Mouse (Mus musculus): ENCODE data around the gene Lyl1. TPM values are rescaled to one million over a fixed set of nuclear protein-coding genes. Genes with fewer than 3 reads are reported as not detected.

Gene Lyl1
- polyA plus RNA-seq, 1 experiment = not detected

DNA sequence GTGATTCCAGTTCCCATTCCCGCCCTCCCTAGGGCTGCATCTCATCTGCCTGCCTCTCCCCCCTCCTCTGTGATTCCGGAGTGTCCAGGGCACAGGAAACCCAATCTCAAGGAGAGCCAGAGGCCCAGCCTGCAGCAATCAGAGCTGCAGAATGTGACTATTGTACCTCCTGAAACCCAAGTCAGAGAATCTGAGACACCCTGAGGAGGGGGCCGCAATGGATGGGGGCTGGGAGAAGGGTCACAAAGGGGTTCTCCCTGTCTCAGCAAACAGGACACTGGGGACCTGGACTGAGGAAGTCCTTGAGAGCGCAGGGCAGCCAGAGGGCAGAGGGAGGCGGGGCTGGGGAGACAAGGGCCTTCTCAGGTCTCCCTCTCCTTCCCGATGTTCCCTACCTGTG is 31.7 kb downstream of the Lyl1 start:
- TF ChIP-seq E2F4 (IDR thresholded peaks at IDR 0.05; ENCODE audit: insufficient read depth) = no peak
- TF ChIP-seq MAX (IDR thresholded peaks at IDR 0.05; ENCODE audit: low read depth) = no peak
- no peak for TF ChIP-seq POLR2A (IDR thresholded peaks at IDR 0.05; ENCODE audit: insufficient read length, low read depth)
- no peak for TF ChIP-seq SRF (IDR thresholded peaks at IDR 0.05; ENCODE audit: control insufficient read depth, insufficient read length, low read depth)
- TF ChIP-seq MYOG (IDR thresholded peaks at IDR 0.05; ENCODE audit: control insufficient read depth in 1 of 3, insufficient read depth in 1 of 3, insufficient read length in 2 of 3, low read depth in 2 of 3) = no peak
- no peak for TF ChIP-seq MYOD1 (IDR thresholded peaks at IDR 0.05; ENCODE audit: control insufficient read depth in 1 of 3, insufficient read length in 2 of 3, low read depth in 2 of 3)
- no peak for TF ChIP-seq USF1 (IDR thresholded peaks at IDR 0.05; ENCODE audit: low read depth)
- Histone ChIP-seq H3ac (ENCODE audit: control insufficient read depth, insufficient read length) (no peak overlapping the region), H3K4me3 (no peak overlapping the region), H3K79me2 (ENCODE audit: control insufficient read depth, insufficient read depth) (peaks cover 38% of the 10 kb centered on the region), H3K36me3 (ENCODE audit: control insufficient read depth, insufficient read depth) (no peaks in the 10 kb centered on the region), H3K4me2 (ENCODE audit: low read depth) (peak overlapping the region; percentile 9), H3K27me3 (ENCODE audit: control insufficient read depth, insufficient read depth, insufficient read length) (no peaks in the 10 kb centered on the region)

DNA sequence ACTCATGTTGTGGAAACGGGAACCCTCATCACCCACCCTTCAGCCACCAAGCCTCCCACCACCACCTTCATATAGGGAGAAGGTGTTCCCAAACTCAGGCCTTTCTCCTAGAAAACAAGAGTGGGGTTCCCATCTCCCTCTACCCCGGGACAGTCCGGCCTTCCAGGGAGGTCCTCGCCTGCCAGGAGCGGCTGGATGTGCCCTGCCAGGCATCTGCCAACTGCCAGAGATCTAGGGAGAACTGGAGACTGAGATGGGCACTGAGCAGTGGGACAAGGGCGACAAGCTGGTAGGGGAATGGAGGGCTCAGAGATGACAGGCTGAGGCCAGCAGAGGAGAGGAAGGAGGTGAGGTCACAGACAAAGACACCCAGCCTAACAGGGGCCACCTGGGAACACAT is 32.7 kb downstream of the Lyl1 start:
- Histone ChIP-seq H3K27me3 (ENCODE audit: control insufficient read depth, insufficient read depth, insufficient read length) (no peaks in the 10 kb centered on the region), H3ac (ENCODE audit: control insufficient read depth, insufficient read length) (no peak overlapping the region), H3K79me2 (ENCODE audit: control insufficient read depth, insufficient read depth) (peaks cover 38% of the 10 kb centered on the region), H3K4me2 (ENCODE audit: low read depth) (no peak overlapping the region), H3K4me3 (no peak overlapping the region), H3K36me3 (ENCODE audit: control insufficient read depth, insufficient read depth) (no peaks in the 10 kb centered on the region)
- TF ChIP-seq USF1 (IDR thresholded peaks at IDR 0.05; ENCODE audit: low read depth) = no peak
- TF ChIP-seq CEBPB (IDR thresholded peaks at IDR 0.05; ENCODE audit: insufficient read depth, poor library complexity, severe bottlenecking) = no peak
- TF ChIP-seq MAX (IDR thresholded peaks at IDR 0.05; ENCODE audit: low read depth) = no peak
- no peak for TF ChIP-seq MYOD1 (IDR thresholded peaks at IDR 0.05; ENCODE audit: control insufficient read depth in 1 of 3, insufficient read length in 2 of 3, low read depth in 2 of 3)
- no peak for TF ChIP-seq POLR2AphosphoS2 (IDR thresholded peaks at IDR 0.05; ENCODE audit: insufficient read length, low read depth)
- no peak for TF ChIP-seq MYOG (IDR thresholded peaks at IDR 0.05; ENCODE audit: control insufficient read depth in 1 of 3, insufficient read depth in 1 of 3, insufficient read length in 2 of 3, low read depth in 2 of 3)
- no peak for TF ChIP-seq E2F4 (IDR thresholded peaks at IDR 0.05; ENCODE audit: insufficient read depth)
- no peak for TF ChIP-seq SRF (IDR thresholded peaks at IDR 0.05; ENCODE audit: control insufficient read depth, insufficient read length, low read depth)
- TF ChIP-seq POLR2A (IDR thresholded peaks at IDR 0.05; ENCODE audit: insufficient read length, low read depth) = no peak
- TF ChIP-seq TCF12 (IDR thresholded peaks at IDR 0.05; ENCODE audit: insufficient read depth, poor library complexity, severe bottlenecking) = no peak
- TF ChIP-seq REST (IDR thresholded peaks at IDR 0.05; ENCODE audit: insufficient read depth, insufficient read length) = no peak
- TF ChIP-seq TCF3 (IDR thresholded peaks at IDR 0.05; ENCODE audit: insufficient read length, low read depth) = no peak

DNA sequence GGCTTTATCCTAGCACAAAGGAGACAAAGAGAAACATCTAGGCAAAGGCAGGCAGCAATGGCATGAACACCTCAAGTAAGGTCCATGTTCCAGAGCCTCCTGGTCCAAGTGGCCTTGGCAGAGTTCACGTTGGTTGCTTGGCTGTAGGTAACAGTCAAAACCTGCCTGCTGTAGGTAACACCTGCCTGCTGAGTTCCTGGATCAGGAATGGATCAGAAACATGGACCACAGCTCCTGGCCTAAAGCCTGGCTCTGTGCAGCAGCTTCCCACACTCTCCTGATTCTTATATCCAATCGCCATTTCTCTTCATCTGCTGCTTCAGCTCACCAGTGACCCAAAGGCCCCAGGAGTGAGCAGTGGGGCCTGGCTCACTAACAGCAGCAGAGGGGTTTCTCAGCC is 33.4 kb downstream of the Lyl1 start:
- Histone ChIP-seq H3ac (ENCODE audit: control insufficient read depth, insufficient read length) (no peak overlapping the region), H3K36me3 (ENCODE audit: control insufficient read depth, insufficient read depth) (no peaks in the 10 kb centered on the region), H3K27me3 (ENCODE audit: control insufficient read depth, insufficient read depth, insufficient read length) (no peaks in the 10 kb centered on the region), H3K4me3 (no peak overlapping the region), H3K4me2 (ENCODE audit: low read depth) (peak overlapping the region; percentile 52), H3K79me2 (ENCODE audit: control insufficient read depth, insufficient read depth) (peaks cover 38% of the 10 kb centered on the region)
- no peak for TF ChIP-seq MYOD1 (IDR thresholded peaks at IDR 0.05; ENCODE audit: control insufficient read depth in 1 of 3, insufficient read length in 2 of 3, low read depth in 2 of 3)
- TF ChIP-seq USF1 (IDR thresholded peaks at IDR 0.05; ENCODE audit: low read depth) = no peak
- TF ChIP-seq TCF3 (IDR thresholded peaks at IDR 0.05; ENCODE audit: insufficient read length, low read depth) = no peak
- no peak for TF ChIP-seq POLR2AphosphoS2 (IDR thresholded peaks at IDR 0.05; ENCODE audit: insufficient read length, low read depth)
- TF ChIP-seq POLR2A (IDR thresholded peaks at IDR 0.05; ENCODE audit: insufficient read length, low read depth) = no peak
- no peak for TF ChIP-seq REST (IDR thresholded peaks at IDR 0.05; ENCODE audit: insufficient read depth, insufficient read length)
- TF ChIP-seq MAX (IDR thresholded peaks at IDR 0.05; ENCODE audit: low read depth) = no peak

GRCm38 (mm10) chr8:84735597-84735996 is 34.3 kb downstream of the Lyl1 start:
- peak overlapping the region; percentile 51 for H3K4me2 ChIP-seq (ENCODE audit: low read depth)
- H3K36me3 ChIP-seq (ENCODE audit: control insufficient read depth, insufficient read depth) = no peaks in the 10 kb centered on the region
- peak; percentile 70 to 86 (median 76) for TF ChIP-seq MYOG (IDR thresholded peaks at IDR 0.05; ENCODE audit: control insufficient read depth in 1 of 3, insufficient read depth in 1 of 3, insufficient read length in 2 of 3, low read depth in 2 of 3)
- TF ChIP-seq REST (IDR thresholded peaks at IDR 0.05; ENCODE audit: insufficient read depth, insufficient read length) = no peak
- TF ChIP-seq MAX (IDR thresholded peaks at IDR 0.05; ENCODE audit: low read depth) = no peak
- peak; percentile 31 for TF ChIP-seq TCF12 (IDR thresholded peaks at IDR 0.05; ENCODE audit: insufficient read depth, poor library complexity, severe bottlenecking)
- TF ChIP-seq MYOD1 (IDR thresholded peaks at IDR 0.05; ENCODE audit: control insufficient read depth in 1 of 3, insufficient read length in 2 of 3, low read depth in 2 of 3) = peak; percentile 26 to 83 (median 46)
- H3K27me3 ChIP-seq (ENCODE audit: control insufficient read depth, insufficient read depth, insufficient read length) = no peaks in the 10 kb centered on the region
- H3K4me3 ChIP-seq = no peak overlapping the region
- no peak overlapping the region for H3ac ChIP-seq (ENCODE audit: control insufficient read depth, insufficient read length)
- H3K79me2 ChIP-seq (ENCODE audit: control insufficient read depth, insufficient read depth) = peaks cover 38% of the 10 kb centered on the region

GRCm38 (mm10) chr8:84736521-84736920 is 35.3 kb downstream of the Lyl1 start:
- no peak for TF ChIP-seq USF1 (IDR thresholded peaks at IDR 0.05; ENCODE audit: low read depth)
- no peak for TF ChIP-seq CEBPB (IDR thresholded peaks at IDR 0.05; ENCODE audit: insufficient read depth, poor library complexity, severe bottlenecking)
- no peak for TF ChIP-seq MYOD1 (IDR thresholded peaks at IDR 0.05; ENCODE audit: control insufficient read depth in 1 of 3, insufficient read length in 2 of 3, low read depth in 2 of 3)
- no peak for TF ChIP-seq POLR2A (IDR thresholded peaks at IDR 0.05; ENCODE audit: insufficient read length, low read depth)
- TF ChIP-seq E2F4 (IDR thresholded peaks at IDR 0.05; ENCODE audit: insufficient read depth) = no peak
- TF ChIP-seq MYOG (IDR thresholded peaks at IDR 0.05; ENCODE audit: control insufficient read depth in 1 of 3, insufficient read depth in 1 of 3, insufficient read length in 2 of 3, low read depth in 2 of 3) = no peak
- TF ChIP-seq SRF (IDR thresholded peaks at IDR 0.05; ENCODE audit: control insufficient read depth, insufficient read length, low read depth) = no peak
- no peak for TF ChIP-seq REST (IDR thresholded peaks at IDR 0.05; ENCODE audit: insufficient read depth, insufficient read length)
- no peak for TF ChIP-seq POLR2AphosphoS2 (IDR thresholded peaks at IDR 0.05; ENCODE audit: insufficient read length, low read depth)
- TF ChIP-seq TCF3 (IDR thresholded peaks at IDR 0.05; ENCODE audit: insufficient read length, low read depth) = no peak
- no peak for TF ChIP-seq TCF12 (IDR thresholded peaks at IDR 0.05; ENCODE audit: insufficient read depth, poor library complexity, severe bottlenecking)
- TF ChIP-seq MAX (IDR thresholded peaks at IDR 0.05; ENCODE audit: low read depth) = no peak
- H3K36me3 ChIP-seq (ENCODE audit: control insufficient read depth, insufficient read depth) = no peaks in the 10 kb centered on the region
- no peak overlapping the region for H3K4me3 ChIP-seq
- H3K27me3 ChIP-seq (ENCODE audit: control insufficient read depth, insufficient read depth, insufficient read length) = no peaks in the 10 kb centered on the region
- H3K4me2 ChIP-seq (ENCODE audit: low read depth) = peak overlapping the region; percentile 15
- no peak overlapping the region for H3ac ChIP-seq (ENCODE audit: control insufficient read depth, insufficient read length)
- peaks cover 38% of the 10 kb centered on the region for H3K79me2 ChIP-seq (ENCODE audit: control insufficient read depth, insufficient read depth)

Measured in myocyte (in vitro differentiated cells).